Mouse (Mus musculus): ENCODE data around the gene Col2a1.

GRCm38 (mm10) chr15:97992027-97992711 lies 12.3 kb downstream of the Col2a1 start:
- TF ChIP-seq POLR2A (IDR thresholded peaks at IDR 0.05; ENCODE audit: low read depth, low read length) (no peak), CTCF (conservative IDR thresholded peaks at IDR 0.05; ENCODE audit: insufficient read depth, insufficient read length, low read depth, low read length) (no peak)

All from kidney, adult 2 months (tissue).